Mouse (Mus musculus) myocyte (in vitro differentiated cells): ENCODE data around the gene Amph.

Experiments used
- POLR2A ChIP-seq: IDR thresholded peaks from one replicate; pipeline ENCODE4 v1.6.1; 2011; ENCODE audit warnings: low read depth, mild to moderate bottlenecking, control low read depth, moderate library complexity; ENCODE audit not compliant: insufficient read length
- REST ChIP-seq: IDR thresholded peaks from one replicate; pipeline ENCODE4 v1.6.1; 2011; ENCODE audit warnings: mild to moderate bottlenecking, control low read depth, moderate library complexity; ENCODE audit not compliant: insufficient read depth, insufficient read length

GRCm38 (mm10) chr13:19094571-19094970 lies 146.6 kb downstream of the Amph start:
- TF ChIP-seq POLR2A (no peak), REST (no peak)
